Mouse (Mus musculus): ENCODE data around the gene Nrxn2.

The Nrxn2 gene

DNA sequence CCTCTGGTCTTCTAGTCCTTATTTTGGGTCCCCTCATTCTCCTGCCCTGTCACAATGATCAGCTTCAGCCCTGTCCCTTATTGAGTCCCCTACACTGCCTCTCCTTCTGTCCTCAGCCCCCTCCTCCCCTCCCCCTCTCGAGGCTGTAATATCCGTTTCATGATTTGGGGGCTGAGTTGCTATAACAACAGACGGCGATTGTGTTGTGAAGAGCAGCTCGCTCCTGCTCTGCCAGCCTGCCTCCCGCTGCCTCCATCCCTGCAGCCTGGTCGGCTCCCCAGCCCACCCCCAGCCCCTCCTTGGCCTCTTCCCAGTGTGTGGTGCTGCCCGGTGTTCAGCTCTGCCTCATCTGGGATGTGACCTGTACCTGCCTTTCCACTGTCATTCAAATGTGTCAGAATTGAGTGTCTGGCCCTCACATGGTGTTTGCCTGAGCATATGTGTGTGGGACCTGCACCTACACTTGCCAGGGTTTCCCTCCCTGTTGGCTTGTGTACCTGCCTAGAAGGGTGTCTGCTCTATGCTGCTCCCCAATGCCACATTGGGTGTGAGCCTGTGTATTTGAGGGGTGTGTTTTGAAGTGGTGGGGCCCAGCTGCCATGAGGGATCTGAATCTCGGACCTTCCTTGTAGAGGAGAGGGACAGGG is 2.3 kb upstream of the Nrxn2 start:
- in situ Hi-C loops (cut with MboI, MseI): loop anchor here (5.0 kb wide), 1 partner anchor 61 kb away; no protein-coding TSS in a partner anchor

DNA sequence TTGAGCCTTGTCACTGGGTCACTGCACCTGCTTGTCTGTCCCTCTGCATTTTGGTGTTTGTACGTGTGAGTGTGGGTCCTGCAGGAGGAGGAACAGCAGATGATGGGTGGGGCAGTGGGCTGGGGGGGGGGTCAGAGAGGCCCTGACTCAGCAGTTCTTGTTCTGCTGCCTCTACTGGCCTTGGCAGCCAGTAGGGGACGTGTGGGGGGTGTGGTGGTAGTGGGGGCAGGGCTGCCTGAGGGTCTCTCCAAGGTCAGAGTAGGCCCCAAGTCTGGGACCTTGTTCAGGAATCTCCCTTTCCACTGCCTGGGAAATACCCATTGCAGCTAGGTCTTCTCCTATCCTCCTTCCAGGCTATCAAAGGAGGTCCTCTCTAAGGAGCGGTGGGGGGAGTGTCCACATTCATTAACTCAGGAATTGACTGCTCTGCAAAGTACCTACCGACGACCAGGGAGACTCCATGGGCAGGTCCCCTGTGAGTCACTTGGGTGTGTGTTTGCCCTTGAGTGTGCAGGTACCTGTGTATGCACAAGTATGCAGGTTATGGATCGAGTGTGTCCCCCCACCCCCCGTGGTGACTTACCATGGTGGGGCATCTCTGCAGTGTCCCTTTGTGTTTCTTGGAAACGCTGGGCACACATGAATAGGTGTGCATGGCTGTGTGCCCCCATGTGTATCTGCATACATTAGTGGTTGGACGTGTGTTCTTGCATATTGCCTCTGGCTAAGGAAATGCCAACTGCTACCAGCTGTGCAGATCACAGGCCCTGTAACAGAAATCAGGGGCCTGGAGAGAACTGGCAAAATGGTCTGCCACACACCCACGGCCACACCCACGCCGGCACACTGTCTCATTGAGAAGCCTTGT is 1.4 kb upstream of the Nrxn2 start:
- in situ Hi-C loops (cut with MboI, MseI): loop anchor here (5.0 kb wide), 1 partner anchor 60 kb away; no protein-coding TSS in a partner anchor

- in situ Hi-C loops (cut with MboI, MseI): loop anchor here (5.0 kb wide), 1 partner anchor 58 kb away; no protein-coding TSS in a partner anchor
Observed at GRCm38 (mm10) chr19:6418984-6419692, 607 bp downstream of the Nrxn2 start.

DNA sequence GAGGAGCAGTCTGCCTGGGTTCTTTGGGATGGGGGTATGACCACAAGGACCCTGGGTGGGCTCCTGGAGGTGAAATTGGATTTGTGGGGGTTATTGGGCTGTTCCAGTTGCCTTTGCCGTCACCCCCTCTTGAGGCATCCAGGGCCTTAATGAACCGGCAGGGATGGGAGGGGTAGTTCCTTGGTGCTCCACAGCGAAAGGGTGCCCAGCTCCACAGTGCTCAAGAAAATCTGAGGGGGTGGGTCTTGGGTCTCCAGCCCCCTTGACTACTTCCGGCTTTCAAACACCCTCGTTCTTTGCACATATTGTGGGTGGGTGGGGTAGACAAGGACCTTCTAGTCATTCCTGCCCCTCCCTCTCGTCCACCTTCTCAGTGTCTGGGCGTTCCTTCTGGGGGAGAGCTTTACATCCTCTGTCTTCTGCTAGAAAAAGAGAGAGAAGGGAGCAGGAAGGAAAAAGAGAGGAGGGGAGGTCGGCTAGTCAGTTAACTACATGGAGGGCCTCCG is 1.3 kb downstream of the Nrxn2 start:
- in situ Hi-C loops (cut with MboI, MseI): loop anchor here (5.0 kb wide), 1 partner anchor 57 kb away; no protein-coding TSS in a partner anchor

- in situ Hi-C loops (cut with MboI, MseI): no loop called here
Observed at GRCm38 (mm10) chr19:6420481-6421210, 2.1 kb downstream of the Nrxn2 start.

DNA sequence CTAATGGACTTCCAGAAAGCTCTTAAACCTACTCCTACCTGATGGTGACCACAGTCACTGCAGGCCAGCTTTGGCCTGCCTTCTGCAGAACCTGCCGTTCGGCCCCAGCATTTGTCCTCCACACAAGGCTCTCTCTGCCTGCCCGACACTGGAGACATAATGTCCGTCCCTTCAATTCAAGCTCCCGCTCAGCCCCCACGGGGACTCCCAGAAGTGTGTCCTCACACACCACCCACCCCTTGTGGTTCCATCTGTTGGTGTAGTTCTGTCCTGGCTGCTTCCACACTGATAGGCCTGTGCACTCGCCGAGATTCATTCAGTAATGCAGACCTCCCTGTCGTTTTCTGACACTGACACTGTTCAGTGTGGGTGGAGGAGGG is 2.7 kb downstream of the Nrxn2 start:
- in situ Hi-C loops (cut with MboI, MseI): no loop called here

GRCm38 (mm10) chr19:6422014-6422413 is 3.5 kb downstream of the Nrxn2 start:
- in situ Hi-C loops (cut with MboI, MseI): no loop called here

GRCm38 (mm10) chr19:6423241-6423640 is 4.7 kb downstream of the Nrxn2 start:
- in situ Hi-C loops (cut with MboI, MseI): no loop called here

DNA sequence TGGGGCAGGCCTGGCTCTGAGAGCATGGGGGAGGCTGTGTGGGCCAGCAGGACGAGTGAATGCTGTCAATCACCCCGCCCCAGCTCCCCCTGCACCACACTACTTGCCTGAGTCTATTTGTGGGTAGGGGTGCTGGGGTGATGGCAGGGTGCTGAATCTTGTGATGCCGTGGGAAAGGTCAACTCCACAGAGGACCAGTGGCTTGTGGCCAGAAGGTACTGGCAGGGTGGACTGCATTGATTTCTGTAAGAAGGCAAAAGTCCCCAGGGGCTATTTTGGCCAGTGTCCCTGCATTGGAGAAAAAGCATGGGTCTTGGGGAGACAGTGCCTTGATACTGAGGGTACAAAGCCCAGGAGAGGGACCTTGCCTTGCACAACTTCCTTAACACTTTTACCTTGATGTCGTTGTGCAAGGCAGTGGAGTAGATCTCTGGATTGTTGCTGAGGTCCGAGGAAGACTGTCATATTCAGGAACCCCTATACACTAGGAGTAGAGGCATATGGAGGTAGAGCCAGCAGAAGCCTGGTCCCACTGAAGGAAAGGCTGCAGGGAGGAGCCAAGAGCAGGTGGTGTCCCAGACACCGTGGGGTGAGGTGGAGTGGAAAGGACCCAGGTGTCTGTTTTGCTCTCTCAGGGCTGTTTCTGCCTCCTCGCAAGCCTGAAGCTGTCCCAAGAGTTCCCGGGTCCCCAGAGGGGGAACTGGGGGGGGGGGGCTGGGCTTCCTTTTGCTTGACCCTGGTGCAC is 5.8 kb downstream of the Nrxn2 start:
- in situ Hi-C loops (cut with MboI, MseI): no loop called here

DNA sequence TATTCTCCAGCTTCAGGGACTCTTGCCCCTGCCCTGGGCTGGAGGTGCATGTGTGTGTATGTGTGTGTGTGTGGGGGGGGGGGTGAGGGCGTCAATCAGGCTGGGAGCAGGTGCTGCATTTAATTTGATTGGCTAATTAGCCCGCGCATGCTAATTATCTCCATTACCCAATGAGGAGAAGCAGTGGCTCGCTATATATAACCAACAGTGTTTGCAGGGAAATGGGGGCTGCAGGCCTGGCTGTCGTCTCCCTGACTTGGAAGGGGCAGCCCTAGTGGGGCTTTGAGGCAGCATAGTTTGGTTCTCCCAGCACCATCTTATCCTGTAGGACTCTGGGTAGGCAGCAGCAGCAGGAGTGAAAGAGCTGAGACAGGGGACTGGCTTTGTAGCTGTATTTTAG is 7.1 kb downstream of the Nrxn2 start:
- in situ Hi-C loops (cut with MboI, MseI): no loop called here

DNA sequence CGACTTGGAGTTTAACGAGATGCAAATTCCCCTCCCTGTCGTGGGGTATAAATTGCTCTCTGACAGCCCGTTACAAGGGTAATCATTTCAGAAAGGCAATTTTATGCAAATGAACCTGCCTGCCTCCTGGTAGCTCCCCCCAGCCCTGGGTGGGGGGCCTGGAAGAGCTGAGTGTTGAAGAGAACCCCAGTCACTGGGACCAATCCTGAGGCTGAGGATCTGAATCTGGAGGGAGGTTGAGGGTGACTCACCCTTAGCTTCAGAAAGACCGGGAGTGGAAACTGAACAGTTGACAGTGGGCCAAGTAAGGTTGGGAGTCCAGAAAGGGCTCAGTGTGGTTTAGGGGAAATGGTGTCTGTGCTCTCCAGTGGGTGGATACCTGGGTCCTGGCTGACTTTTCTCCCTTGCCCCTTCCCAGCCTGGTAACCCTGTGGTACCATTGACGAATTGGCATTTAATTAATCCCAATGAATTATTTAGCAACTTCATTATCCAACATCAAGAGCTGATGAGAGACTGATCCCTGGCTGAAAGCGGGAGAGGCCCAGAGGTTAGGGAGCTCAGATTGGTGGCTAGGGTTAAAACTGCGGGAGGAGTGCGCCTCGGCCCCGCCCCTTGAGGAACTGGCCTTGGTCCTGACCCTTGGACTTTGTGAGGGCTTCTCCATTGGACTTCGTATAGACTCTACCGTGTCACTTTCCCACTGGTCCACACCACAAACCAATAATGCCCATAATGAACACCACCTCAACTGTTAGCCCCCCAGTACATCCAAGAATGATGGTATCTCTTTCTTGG is 8.4 kb downstream of the Nrxn2 start:
- in situ Hi-C loops (cut with MboI, MseI): no loop called here

DNA sequence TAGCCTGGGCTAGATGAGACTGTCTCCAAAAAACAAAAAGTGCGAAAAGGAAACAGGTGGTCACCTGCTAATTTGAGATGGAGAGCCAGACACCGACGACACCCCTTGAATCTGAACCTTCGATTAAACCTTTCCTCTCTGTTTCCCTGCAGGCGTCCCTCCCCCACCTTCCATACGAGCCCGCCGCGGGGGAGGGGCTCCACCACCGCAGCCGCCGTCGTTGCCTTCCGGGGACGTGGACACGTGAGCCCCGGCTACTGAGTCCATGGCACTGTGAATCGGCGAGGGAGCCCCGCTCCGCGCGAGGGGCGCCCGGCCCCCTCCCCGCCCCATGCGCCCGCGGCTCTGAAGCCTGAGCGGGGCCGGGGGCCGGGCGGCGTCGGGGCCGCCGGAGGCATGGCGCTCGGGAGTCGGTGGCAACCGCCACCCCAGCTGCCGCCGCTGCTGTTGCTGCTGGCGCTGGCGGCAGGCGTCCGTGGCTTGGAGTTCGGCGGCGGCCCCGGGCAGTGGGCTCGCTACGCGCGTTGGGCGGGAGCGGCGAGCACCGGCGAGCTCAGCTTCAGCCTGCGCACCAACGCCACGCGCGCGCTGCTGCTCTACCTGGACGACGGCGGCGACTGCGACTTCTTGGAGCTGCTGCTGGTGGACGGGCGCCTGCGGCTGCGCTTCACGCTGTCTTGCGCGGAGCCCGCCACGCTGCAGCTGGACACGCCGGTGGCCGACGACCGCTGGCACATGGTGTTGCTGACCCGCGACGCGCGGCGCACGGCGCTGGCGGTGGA is 9.3 kb downstream of the Nrxn2 start:
- in situ Hi-C loops (cut with MboI, MseI): no loop called here

- in situ Hi-C loops (cut with MboI, MseI): no loop called here
Observed at GRCm38 (mm10) chr19:6428501-6429200, 10.1 kb downstream of the Nrxn2 start.

- in situ Hi-C loops (cut with MboI, MseI): no loop called here
Observed at GRCm38 (mm10) chr19:6443016-6443415, 24.5 kb downstream of the Nrxn2 start.

DNA sequence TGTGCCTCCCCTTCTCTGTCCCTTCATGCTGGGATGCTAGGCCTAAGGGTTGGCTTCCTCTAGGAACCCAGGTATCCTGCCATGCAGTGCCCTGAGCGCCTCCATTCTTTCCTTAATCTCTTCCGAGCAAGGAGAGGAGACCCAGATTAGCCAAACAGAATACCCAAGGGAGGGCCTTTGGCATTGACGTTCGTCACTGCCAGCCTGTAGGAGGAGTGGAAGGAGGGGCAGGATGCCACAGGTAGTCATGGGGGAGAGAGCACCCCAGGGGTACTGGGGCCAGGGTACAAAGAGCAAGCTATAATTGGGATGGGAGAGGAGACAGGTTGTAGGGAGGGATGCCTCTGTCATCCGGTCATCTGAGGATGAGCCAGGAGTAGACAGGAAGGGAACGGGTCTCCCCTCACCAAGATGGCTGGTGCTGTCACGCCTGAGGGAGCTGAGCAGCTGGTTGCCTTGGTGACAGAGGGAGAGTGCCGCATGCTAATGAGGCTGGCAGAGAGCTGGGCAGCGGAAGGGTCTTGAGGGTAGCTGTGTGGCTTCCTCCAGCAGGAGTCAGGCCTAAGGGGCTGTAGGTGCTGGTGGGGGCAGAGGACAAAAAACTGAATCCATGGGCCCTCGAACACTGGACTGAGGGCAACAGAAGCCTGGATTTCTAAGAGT is 27.4 kb downstream of the Nrxn2 start:
- in situ Hi-C loops (cut with MboI, MseI): no loop called here

GRCm38 (mm10) chr19:6446736-6447437 is 28.4 kb downstream of the Nrxn2 start:
- in situ Hi-C loops (cut with MboI, MseI): no loop called here

- in situ Hi-C loops (cut with MboI, MseI): no loop called here
Observed at GRCm38 (mm10) chr19:6448752-6449151, 30.2 kb downstream of the Nrxn2 start.

Data from T-helper 2 cell (primary cell).